Mouse (Mus musculus): Measurements from ENCODE around the gene Dnajc25.

DNA sequence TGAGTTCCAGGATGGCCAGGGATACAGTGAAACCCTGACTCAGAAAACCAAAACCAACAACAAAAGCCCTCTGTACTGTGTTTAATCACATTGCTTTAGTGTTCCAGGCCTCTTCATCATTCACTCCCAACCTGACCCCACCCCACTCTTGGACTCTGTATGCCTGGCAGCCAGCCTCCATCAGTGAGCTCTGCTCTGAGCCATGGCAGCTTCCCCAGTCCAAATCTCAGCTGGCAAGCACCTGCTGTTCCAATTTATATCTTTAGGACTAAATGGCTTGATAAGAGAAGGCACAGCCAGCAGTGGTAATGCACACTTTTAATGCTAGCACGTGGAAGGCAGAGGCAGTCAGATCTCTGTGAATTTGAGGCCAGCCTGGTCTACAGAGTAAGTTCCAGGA lies 29.7 kb upstream of the Dnajc25 start:
- TF ChIP-seq CTCF (IDR thresholded peaks at IDR 0.05; ENCODE audit: low read depth), result no peak
- no peak for TF ChIP-seq EP300 (IDR thresholded peaks at IDR 0.05; ENCODE audit: low read depth)
